Mouse (Mus musculus): ENCODE measurements around the gene Rbfox3.

Gene Rbfox3

GRCm38 (mm10) chr11:118653521-118654318, 257.7 kb downstream of the Rbfox3 start:
- no peak for DNase-seq

GRCm38 (mm10) chr11:118652401-118653240, 258.8 kb downstream of the Rbfox3 start:
- no peak for DNase-seq

GRCm38 (mm10) chr11:118648369-118648768, 263.0 kb downstream of the Rbfox3 start:
- peak; percentile 2 to 14 for DNase-seq

DNA sequence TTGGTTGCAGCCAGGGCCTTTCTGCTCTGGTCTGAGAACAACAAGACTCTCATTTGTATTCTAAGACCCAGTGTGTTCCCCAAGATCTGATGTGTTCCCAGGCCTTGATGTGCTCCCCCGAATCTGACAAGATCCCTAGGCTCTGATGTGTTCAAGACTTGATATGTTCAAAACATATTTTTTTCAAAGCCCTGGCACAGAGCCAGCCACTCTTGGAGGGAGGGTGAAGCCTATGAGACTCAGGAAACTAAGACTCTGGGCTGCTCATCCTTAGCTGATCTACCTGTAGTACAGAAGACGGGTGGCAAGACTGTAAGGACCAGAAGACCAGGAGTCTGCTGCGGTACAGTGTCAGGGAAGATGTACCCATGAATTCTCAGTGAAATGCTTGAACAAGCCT, 264.5 kb downstream of the Rbfox3 start:
- DNase-seq = no peak

DNA sequence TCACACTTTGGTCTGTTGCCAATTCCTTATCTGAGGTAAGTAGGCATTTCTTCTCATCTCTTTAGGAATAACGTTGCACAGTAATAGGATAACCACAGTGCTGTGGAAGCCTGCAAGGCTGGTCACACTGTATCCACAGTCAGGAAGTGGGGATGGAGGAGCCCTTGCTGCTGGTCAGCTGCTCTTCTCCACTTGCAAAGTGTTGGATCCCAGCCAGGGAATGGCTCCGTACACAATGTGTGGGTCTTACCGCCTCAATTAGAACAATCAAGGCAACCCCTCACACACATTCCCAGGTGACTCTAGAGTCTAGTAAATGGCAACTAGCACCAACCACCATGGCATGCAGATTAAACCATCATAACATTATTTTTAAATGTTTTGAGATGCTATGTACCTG, 266.2 kb downstream of the Rbfox3 start:
- DNase-seq = no peak

- no peak for DNase-seq
Observed at GRCm38 (mm10) chr11:118640706-118641105, 270.7 kb downstream of the Rbfox3 start.

GRCm38 (mm10) chr11:118637718-118638117, 273.7 kb downstream of the Rbfox3 start:
- no peak for DNase-seq

DNA sequence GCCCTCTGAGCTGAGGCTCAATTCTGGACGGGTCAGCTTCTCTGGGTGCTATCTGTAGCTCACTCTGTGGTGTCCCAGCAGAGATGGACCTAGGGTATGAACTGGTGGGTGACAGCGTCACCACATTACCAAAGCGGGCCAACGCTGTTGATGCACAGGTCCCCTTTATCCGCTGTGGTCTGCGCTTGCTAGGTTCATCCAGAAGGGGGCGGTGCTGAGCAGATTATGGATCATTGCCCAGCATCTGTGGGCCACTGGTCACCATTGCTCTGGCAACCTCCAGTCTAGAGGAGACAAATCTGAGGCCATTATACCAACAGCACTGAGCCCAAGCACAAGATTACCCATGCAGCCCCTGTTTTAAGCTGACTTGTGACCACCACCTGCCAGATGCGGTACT, 276.8 kb downstream of the Rbfox3 start:
- DNase-seq = peak; percentile 15 to 23

- no peak for DNase-seq
Observed at GRCm38 (mm10) chr11:118629718-118630117, 281.7 kb downstream of the Rbfox3 start.

DNA sequence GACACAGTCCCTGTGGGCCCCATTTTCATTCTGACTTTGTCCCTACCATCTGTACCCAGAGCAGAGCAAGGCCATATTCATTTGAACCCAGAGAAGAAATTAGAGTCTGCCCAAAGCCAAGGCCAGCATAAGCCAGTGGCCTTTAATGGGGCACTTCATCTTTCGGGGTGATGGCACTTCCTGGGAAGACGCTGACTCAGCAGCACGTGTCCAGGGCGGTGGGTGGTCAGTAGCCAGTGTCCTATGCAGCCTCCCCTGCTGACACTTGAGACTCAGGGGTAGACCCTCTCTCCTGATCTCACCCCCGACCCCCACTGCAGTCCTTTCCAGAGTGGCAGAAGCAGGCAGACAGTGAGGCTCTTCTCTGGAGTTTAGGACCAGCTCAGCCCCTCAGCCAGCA, 283.9 kb downstream of the Rbfox3 start:
- DNase-seq = no peak

DNA sequence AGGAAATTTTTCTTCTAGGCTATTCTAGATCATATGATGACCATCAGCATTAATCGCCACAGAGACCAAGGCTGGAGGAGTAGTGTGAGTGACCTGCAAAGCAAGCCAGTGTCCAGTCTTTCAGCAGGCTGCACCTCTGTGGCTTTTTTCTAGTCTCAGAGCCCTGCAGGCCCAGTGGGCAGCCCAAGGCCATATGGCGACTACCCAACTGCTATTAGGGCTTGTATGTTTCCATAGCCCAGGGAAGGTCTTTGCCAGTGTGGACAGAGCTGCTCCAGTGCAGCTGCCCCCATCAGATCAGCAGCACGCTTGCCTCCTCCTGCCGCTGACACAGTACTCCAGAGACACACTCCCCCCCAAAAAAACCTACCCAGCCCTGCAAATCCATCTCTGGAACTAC, 290.5 kb downstream of the Rbfox3 start:
- DNase-seq = no peak

- DNase-seq = no peak
Observed at GRCm38 (mm10) chr11:118614126-118614525, 297.3 kb downstream of the Rbfox3 start.

DNA sequence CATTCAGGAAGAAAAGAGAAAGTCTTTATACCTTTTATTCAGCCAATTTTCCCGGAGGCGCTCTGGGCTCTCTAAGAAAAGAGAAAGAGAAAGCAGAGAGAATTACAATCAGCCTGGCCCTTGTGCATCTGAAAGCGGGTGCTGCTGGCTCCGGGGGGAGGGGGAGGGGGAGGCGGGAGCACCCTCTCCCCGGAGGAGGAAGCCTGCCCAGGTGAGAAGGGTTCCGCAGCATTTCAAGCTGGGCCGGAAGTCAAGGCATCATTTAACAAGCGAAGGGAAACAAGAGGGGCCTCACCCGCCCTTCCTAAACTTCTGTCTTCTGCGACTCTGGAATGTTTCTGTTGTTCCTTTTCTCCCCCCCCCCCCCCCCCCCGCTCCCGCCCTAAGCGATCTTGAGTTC, 301.3 kb downstream of the Rbfox3 start:
- DNase-seq = no peak

- DNase-seq = no peak
Observed at GRCm38 (mm10) chr11:118609236-118610000, 302.0 kb downstream of the Rbfox3 start.

DNA sequence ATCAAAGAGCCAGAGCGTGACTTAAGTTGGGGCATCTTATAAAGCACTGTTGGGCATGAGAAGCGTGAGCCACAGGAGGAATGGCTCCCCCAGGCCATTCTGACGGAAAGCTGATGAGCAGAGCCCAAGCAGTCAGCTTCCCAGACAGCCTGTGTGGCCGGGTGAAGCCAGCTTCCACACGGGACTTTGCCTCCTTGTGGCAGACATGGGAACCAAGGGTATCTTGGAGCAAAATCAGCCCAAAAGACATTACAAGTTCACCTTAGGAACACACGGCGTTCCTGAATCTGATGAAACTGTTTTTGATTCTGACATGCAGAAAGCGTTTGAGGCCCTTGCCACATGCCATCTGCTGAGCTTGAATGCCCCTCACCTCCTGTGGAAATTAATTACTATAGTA, 303.5 kb downstream of the Rbfox3 start:
- no peak for DNase-seq

GRCm38 (mm10) chr11:118605570-118605969, 305.8 kb downstream of the Rbfox3 start:
- DNase-seq = no peak

DNA sequence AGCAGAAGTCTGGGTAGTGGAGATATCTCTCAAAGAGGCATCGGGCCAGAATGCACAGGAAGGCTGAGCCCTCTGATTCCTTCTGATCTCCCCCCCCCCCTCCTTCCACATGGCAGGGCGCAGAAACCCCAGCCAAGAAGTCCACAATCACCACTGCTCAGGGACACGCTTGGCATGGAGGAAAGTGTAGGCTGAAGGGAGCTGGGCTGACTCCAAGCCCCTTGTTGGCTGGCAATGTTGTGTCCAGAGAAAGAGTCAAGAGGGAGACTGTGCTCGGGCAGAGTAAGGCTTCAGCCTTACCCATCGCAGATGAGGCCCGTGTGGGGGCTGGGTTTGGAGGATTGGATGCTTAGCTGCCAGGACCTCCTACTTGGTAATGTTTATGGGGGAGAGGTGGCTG, 307.2 kb downstream of the Rbfox3 start:
- no peak for DNase-seq

- DNase-seq = peak in 1 of 2 experiments; percentile 4
Observed at GRCm38 (mm10) chr11:118603126-118603525, 308.3 kb downstream of the Rbfox3 start.

GRCm38 (mm10) chr11:118601484-118601883, 309.9 kb downstream of the Rbfox3 start:
- no peak for DNase-seq

- no peak for DNase-seq
Observed at GRCm38 (mm10) chr11:118600168-118600567, 311.2 kb downstream of the Rbfox3 start.

- DNase-seq = no peak
Observed at GRCm38 (mm10) chr11:118598726-118599125, 312.7 kb downstream of the Rbfox3 start.

GRCm38 (mm10) chr11:118584826-118585225, 326.6 kb downstream of the Rbfox3 start:
- DNase-seq = peak; percentile 47 to 48

GRCm38 (mm10) chr11:118583989-118584388, 327.4 kb downstream of the Rbfox3 start:
- DNase-seq = no peak

All from B cell, adult 2 months (primary cell).